Mouse (Mus musculus) embryonic fibroblast, embryonic 13.5 days (primary cell): ENCODE data around the gene Sycp1.

Experiments used
- CTCF ChIP-seq: IDR thresholded peaks from 2 replicates; pipeline ENCODE4 v1.5.1; 2011; ENCODE audit warnings: mild to moderate bottlenecking, control low read depth, low read length, moderate library complexity, borderline replicate concordance; ENCODE audit not compliant: insufficient read depth
- POLR2A ChIP-seq: IDR thresholded peaks from 2 replicates; pipeline ENCODE4 v1.6.1; 2011; ENCODE audit warnings: low read depth, mild to moderate bottlenecking, control low read depth, low read length, moderate library complexity

GRCm38 (mm10) chr3:102787369-102787768 lies 148.5 kb downstream of the Sycp1 start:
- TF ChIP-seq CTCF = no peak
- TF ChIP-seq POLR2A = no peak
